Mouse (Mus musculus): Measurements from ENCODE around the gene Pld5. TPM values are rescaled to one million over a fixed set of nuclear protein-coding genes. Genes with fewer than 3 reads are reported as not detected.
"Not testable (repeated sequence)": the region's sequence is repeated elsewhere in the genome, so short reads cannot be mapped to it uniquely, and the experiment has no call there.

Gene Pld5
- polyA plus RNA-seq, 1 experiment from 2014 or later = 0.06 TPM

- Histone ChIP-seq H3K4me1 (ENCODE audit: control insufficient read depth, low read depth, low read length) (no peaks in the 10 kb centered on the region), H3K4me2 (ENCODE audit: low read depth, low read length) (no peak overlapping the region), H3K36me3 (ENCODE audit: control insufficient read depth, insufficient read depth) (no peaks in the 10 kb centered on the region), H3K9me3 (replicated peaks; ENCODE audit: control insufficient read depth, low read length) (no peaks in the 10 kb centered on the region), H3K27ac (ENCODE audit: low read length) (no peak overlapping the region), H3K9ac (ENCODE audit: low read depth, low read length) (no peak overlapping the region), H3K27me3 (ENCODE audit: control insufficient read depth, insufficient read depth, low read depth, low read length) (no peaks in the 10 kb centered on the region), H3K4me3 (ENCODE audit: low read depth, low read length) (no peak overlapping the region)
- ATAC-seq (ENCODE audit: low read depth) = no peak
These were observed 263.6 kb downstream of the Pld5 start for GRCm38 (mm10) chr1:176011535-176011934.

GRCm38 (mm10) chr1:176011072-176011471 lies 264.0 kb downstream of the Pld5 start:
- Histone ChIP-seq H3K27ac (ENCODE audit: low read length) (no peak overlapping the region), H3K4me3 (ENCODE audit: low read depth, low read length) (no peak overlapping the region), H3K9ac (ENCODE audit: low read depth, low read length) (no peak overlapping the region), H3K9me3 (replicated peaks; ENCODE audit: control insufficient read depth, low read length) (no peaks in the 10 kb centered on the region), H3K27me3 (ENCODE audit: control insufficient read depth, insufficient read depth, low read depth, low read length) (no peaks in the 10 kb centered on the region), H3K36me3 (ENCODE audit: control insufficient read depth, insufficient read depth) (no peaks in the 10 kb centered on the region), H3K4me2 (ENCODE audit: low read depth, low read length) (no peak overlapping the region), H3K4me1 (ENCODE audit: control insufficient read depth, low read depth, low read length) (no peaks in the 10 kb centered on the region)
- no peak for ATAC-seq (ENCODE audit: low read depth)

- H3K27me3 ChIP-seq (ENCODE audit: control insufficient read depth, insufficient read depth, low read depth, low read length) = no peaks in the 10 kb centered on the region
- WGBS (ENCODE audit: insufficient replicate concordance) = 60% methylated on average over 2 of the region's 2 CpGs
- no peak overlapping the region for H3K4me2 ChIP-seq (ENCODE audit: low read depth, low read length)
- no peaks in the 10 kb centered on the region for H3K36me3 ChIP-seq (ENCODE audit: control insufficient read depth, insufficient read depth)
- H3K4me1 ChIP-seq (ENCODE audit: control insufficient read depth, low read depth, low read length) = no peaks in the 10 kb centered on the region
- no peaks in the 10 kb centered on the region for H3K9me3 ChIP-seq (replicated peaks; ENCODE audit: control insufficient read depth, low read length)
- no peak overlapping the region for H3K4me3 ChIP-seq (ENCODE audit: low read depth, low read length)
- H3K9ac ChIP-seq (ENCODE audit: low read depth, low read length) = no peak overlapping the region
- no peak for ATAC-seq (ENCODE audit: low read depth)
- H3K27ac ChIP-seq (ENCODE audit: low read length) = no peak overlapping the region
These were observed 266.7 kb downstream of the Pld5 start for GRCm38 (mm10) chr1:176008411-176008810.

GRCm38 (mm10) chr1:176000599-176000998 lies 274.5 kb downstream of the Pld5 start:
- WGBS (ENCODE audit: insufficient replicate concordance) = 62% methylated on average over 5 of the region's 5 CpGs
- Histone ChIP-seq H3K4me2 (ENCODE audit: low read depth, low read length) (no peak overlapping the region), H3K9me3 (replicated peaks; ENCODE audit: control insufficient read depth, low read length) (no peaks in the 10 kb centered on the region)

GRCm38 (mm10) chr1:175997076-175997651 lies 277.9 kb downstream of the Pld5 start:
- ATAC-seq (ENCODE audit: low read depth) = no peak
- Histone ChIP-seq H3K9ac (ENCODE audit: low read depth, low read length) (no peak overlapping the region), H3K9me3 (replicated peaks; ENCODE audit: control insufficient read depth, low read length) (no peaks in the 10 kb centered on the region), H3K4me1 (ENCODE audit: control insufficient read depth, low read depth, low read length) (no peaks in the 10 kb centered on the region), H3K36me3 (ENCODE audit: control insufficient read depth, insufficient read depth) (no peaks in the 10 kb centered on the region), H3K4me2 (ENCODE audit: low read depth, low read length) (no peak overlapping the region), H3K27me3 (ENCODE audit: control insufficient read depth, insufficient read depth, low read depth, low read length) (no peaks in the 10 kb centered on the region), H3K27ac (ENCODE audit: low read length) (no peak overlapping the region), H3K4me3 (ENCODE audit: low read depth, low read length) (no peak overlapping the region)
- WGBS (ENCODE audit: insufficient replicate concordance) = 56% methylated on average over 7 of the region's 7 CpGs

More at GRCm38 (mm10) chr1:176000599-176000998, 274.5 kb downstream of the Pld5 start:
- no peaks in the 10 kb centered on the region for H3K4me1 ChIP-seq (ENCODE audit: control insufficient read depth, low read depth, low read length)
- H3K9ac ChIP-seq (ENCODE audit: low read depth, low read length) = no peak overlapping the region
- no peak overlapping the region for H3K4me3 ChIP-seq (ENCODE audit: low read depth, low read length)
- no peaks in the 10 kb centered on the region for H3K36me3 ChIP-seq (ENCODE audit: control insufficient read depth, insufficient read depth)
- no peak for ATAC-seq (ENCODE audit: low read depth)
- no peaks in the 10 kb centered on the region for H3K27me3 ChIP-seq (ENCODE audit: control insufficient read depth, insufficient read depth, low read depth, low read length)
- H3K27ac ChIP-seq (ENCODE audit: low read length) = no peak overlapping the region

GRCm38 (mm10) chr1:175988912-175989311 lies 286.2 kb downstream of the Pld5 start:
- no peak for ATAC-seq (ENCODE audit: low read depth)
- Histone ChIP-seq H3K9me3 (replicated peaks; ENCODE audit: control insufficient read depth, low read length) (no peaks in the 10 kb centered on the region), H3K27ac (ENCODE audit: low read length) (no peak overlapping the region), H3K9ac (ENCODE audit: low read depth, low read length) (no peak overlapping the region), H3K36me3 (ENCODE audit: control insufficient read depth, insufficient read depth) (no peaks in the 10 kb centered on the region), H3K4me1 (ENCODE audit: control insufficient read depth, low read depth, low read length) (no peaks in the 10 kb centered on the region), H3K4me3 (ENCODE audit: low read depth, low read length) (no peak overlapping the region), H3K4me2 (ENCODE audit: low read depth, low read length) (no peak overlapping the region), H3K27me3 (ENCODE audit: control insufficient read depth, insufficient read depth, low read depth, low read length) (no peaks in the 10 kb centered on the region)
- 64% methylated on average over 4 of the region's 4 CpGs for WGBS (ENCODE audit: insufficient replicate concordance)

GRCm38 (mm10) chr1:175988448-175988847 lies 286.7 kb downstream of the Pld5 start:
- Histone ChIP-seq H3K27ac (ENCODE audit: low read length) (no peak overlapping the region), H3K36me3 (ENCODE audit: control insufficient read depth, insufficient read depth) (no peaks in the 10 kb centered on the region), H3K9me3 (replicated peaks; ENCODE audit: control insufficient read depth, low read length) (no peaks in the 10 kb centered on the region), H3K4me3 (ENCODE audit: low read depth, low read length) (no peak overlapping the region), H3K9ac (ENCODE audit: low read depth, low read length) (no peak overlapping the region), H3K4me2 (ENCODE audit: low read depth, low read length) (no peak overlapping the region), H3K27me3 (ENCODE audit: control insufficient read depth, insufficient read depth, low read depth, low read length) (no peaks in the 10 kb centered on the region), H3K4me1 (ENCODE audit: control insufficient read depth, low read depth, low read length) (no peaks in the 10 kb centered on the region)
- 64% methylated on average over 5 of the region's 5 CpGs for WGBS (ENCODE audit: insufficient replicate concordance)
- no peak for ATAC-seq (ENCODE audit: low read depth)

- H3K9ac ChIP-seq (ENCODE audit: low read depth, low read length); H3K4me1 ChIP-seq (ENCODE audit: control insufficient read depth, low read depth, low read length); H3K9me3 ChIP-seq (replicated peaks; ENCODE audit: control insufficient read depth, low read length); H3K36me3 ChIP-seq (ENCODE audit: control insufficient read depth, insufficient read depth); H3K4me3 ChIP-seq (ENCODE audit: low read depth, low read length); ATAC-seq (ENCODE audit: low read depth); H3K27me3 ChIP-seq (ENCODE audit: control insufficient read depth, insufficient read depth, low read depth, low read length); H3K27ac ChIP-seq (ENCODE audit: low read length); H3K4me2 ChIP-seq (ENCODE audit: low read depth, low read length): not testable (repeated sequence)
- WGBS (ENCODE audit: insufficient replicate concordance) = 69% methylated on average over 7 of the region's 7 CpGs
These were observed 296.1 kb downstream of the Pld5 start, which contains the start of gene Rbm8a2 for GRCm38 (mm10) chr1:175979014-175979413. Gene Rbm8a2, minus strand, starts transcription at chr1:175979114.

- Histone ChIP-seq H3K9ac (ENCODE audit: low read depth, low read length) (no peak overlapping the region), H3K27me3 (ENCODE audit: control insufficient read depth, insufficient read depth, low read depth, low read length) (no peaks in the 10 kb centered on the region), H3K4me3 (ENCODE audit: low read depth, low read length) (no peak overlapping the region), H3K9me3 (replicated peaks; ENCODE audit: control insufficient read depth, low read length) (no peaks in the 10 kb centered on the region), H3K27ac (ENCODE audit: low read length) (no peak overlapping the region), H3K4me2 (ENCODE audit: low read depth, low read length) (no peak overlapping the region), H3K36me3 (ENCODE audit: control insufficient read depth, insufficient read depth) (no peaks in the 10 kb centered on the region), H3K4me1 (ENCODE audit: control insufficient read depth, low read depth, low read length) (no peaks in the 10 kb centered on the region)
- WGBS (ENCODE audit: insufficient replicate concordance) = 63% methylated on average over 5 of the region's 5 CpGs
- no peak for ATAC-seq (ENCODE audit: low read depth)
These were observed 304.4 kb downstream of the Pld5 start for GRCm38 (mm10) chr1:175970710-175971109.

All from liver, embryonic 16.5 days (tissue).